Mouse (Mus musculus) lung, postnatal 4 days (tissue): Measurements from ENCODE around the gene Etnppl.
A peak's percentile ranks its signal among the peaks of the same experiment; 100 is the strongest.

Experiments used
- DNase-seq, 2 experiments: peaks; one replicate each; pipeline ENCODE4 v3.0.0; 2021

Etnppl gene

GRCm38 (mm10) chr3:130617439-130617898 lies at the start of gene Etnppl:
Etnppl (plus strand) TSS chr3:130617448.
- DNase-seq, result no peak

GRCm38 (mm10) chr3:130568331-130569095 lies 48.7 kb upstream of the Etnppl start:
- peak in 1 of 2 experiments; percentile 40 for DNase-seq

- DNase-seq, result no peak
These were observed 44.0 kb upstream of the Etnppl start for GRCm38 (mm10) chr3:130573243-130573642.

- peak in 1 of 2 experiments; percentile 54 for DNase-seq
These were observed 42.6 kb upstream of the Etnppl start for GRCm38 (mm10) chr3:130574652-130575051.

GRCm38 (mm10) chr3:130576683-130577082 lies 40.6 kb upstream of the Etnppl start:
- peak in 1 of 2 experiments; percentile 27 for DNase-seq

- DNase-seq, result peak; percentile 11 to 39
These were observed 37.7 kb upstream of the Etnppl start for GRCm38 (mm10) chr3:130579501-130579900.

GRCm38 (mm10) chr3:130581577-130581976 lies 35.7 kb upstream of the Etnppl start:
- no peak for DNase-seq

GRCm38 (mm10) chr3:130582903-130583664 lies 34.2 kb upstream of the Etnppl start:
- DNase-seq, result no peak

- no peak for DNase-seq
These were observed 33.2 kb upstream of the Etnppl start for GRCm38 (mm10) chr3:130584007-130584406.

- DNase-seq, result no peak
These were observed 22.2 kb upstream of the Etnppl start for GRCm38 (mm10) chr3:130595050-130595449.

GRCm38 (mm10) chr3:130601491-130601890 lies 15.8 kb upstream of the Etnppl start:
- no peak for DNase-seq

- no peak for DNase-seq
These were observed 9.3 kb upstream of the Etnppl start for GRCm38 (mm10) chr3:130607924-130608323.

GRCm38 (mm10) chr3:130614444-130614843 lies 2.8 kb upstream of the Etnppl start:
- DNase-seq, result no peak

- peak in 1 of 2 experiments; percentile 2 for DNase-seq
These were observed 1.6 kb upstream of the Etnppl start for GRCm38 (mm10) chr3:130615625-130616024.

- no peak for DNase-seq
These were observed 3.4 kb downstream of the Etnppl start for GRCm38 (mm10) chr3:130620517-130621146.

GRCm38 (mm10) chr3:130628358-130628757 lies 11.1 kb downstream of the Etnppl start:
- DNase-seq, result peak in 1 of 2 experiments; percentile 3

- peak in 1 of 2 experiments; percentile 3 for DNase-seq
These were observed 16.6 kb downstream of the Etnppl start for GRCm38 (mm10) chr3:130633859-130634258.

- DNase-seq, result no peak
These were observed 29.0 kb downstream of the Etnppl start for GRCm38 (mm10) chr3:130646110-130646810.

GRCm38 (mm10) chr3:130649569-130649968 lies 32.3 kb downstream of the Etnppl start:
- no peak for DNase-seq

GRCm38 (mm10) chr3:130660619-130661018 lies 43.4 kb downstream of the Etnppl start:
- DNase-seq, result no peak

GRCm38 (mm10) chr3:130662496-130662895 lies 45.2 kb downstream of the Etnppl start:
- no peak for DNase-seq

GRCm38 (mm10) chr3:130671291-130671690 lies 54.0 kb downstream of the Etnppl start:
- DNase-seq, result peak in 1 of 2 experiments; percentile 37
